Mouse (Mus musculus): ENCODE data around the gene Tcp11.

- no peak for TF ChIP-seq CTCF (IDR thresholded peaks at IDR 0.05; ENCODE audit: low read depth)
- no peak for TF ChIP-seq EP300 (IDR thresholded peaks at IDR 0.05; ENCODE audit: low read depth)
Measured at GRCm38 (mm10) chr17:28047520-28047919, 32.9 kb downstream of the Tcp11 start.

Data from heart, postnatal 0 days (tissue).